Mouse (Mus musculus): ENCODE results near the gene Slc11a2. TPM values are rescaled to one million over a fixed set of nuclear protein-coding genes. Genes with fewer than 3 reads are reported as not detected.
"Not testable (repeated sequence)": the region's sequence is repeated elsewhere in the genome, so short reads cannot be mapped to it uniquely, and the experiment has no call there.

The Slc11a2 gene
- polyA plus RNA-seq, 1 experiment from 2014 or later, result 37.1 TPM

DNA sequence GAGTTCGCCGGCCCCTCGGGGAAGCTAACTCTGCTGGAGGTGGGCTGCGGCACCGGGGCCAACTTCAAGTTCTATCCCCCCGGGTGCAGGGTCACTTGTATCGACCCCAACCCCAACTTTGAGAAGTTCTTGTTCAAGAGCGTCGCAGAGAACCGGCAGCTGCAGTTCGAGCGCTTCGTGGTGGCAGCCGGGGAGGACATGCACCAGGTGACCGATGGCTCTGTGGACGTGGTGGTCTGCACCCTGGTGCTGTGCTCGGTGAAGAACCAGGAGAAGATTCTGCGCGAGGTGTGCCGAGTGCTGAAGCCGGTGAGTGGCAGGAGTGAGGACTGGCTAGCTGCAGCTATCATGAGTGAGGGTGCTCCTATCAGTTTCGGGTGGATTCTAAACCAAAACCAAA is 71.5 kb downstream of the Slc11a2 start:
- not testable (repeated sequence) for ATAC-seq (ENCODE audit: low read depth); H3K4me3 ChIP-seq (ENCODE audit: low read depth, low read length); H3K27me3 ChIP-seq (ENCODE audit: control insufficient read depth, insufficient read depth, low read depth, low read length); H3K9me3 ChIP-seq (replicated peaks; ENCODE audit: control insufficient read depth, low read length); H3K27ac ChIP-seq (ENCODE audit: low read length); H3K9ac ChIP-seq (ENCODE audit: low read depth, low read length); H3K36me3 ChIP-seq (ENCODE audit: control insufficient read depth, insufficient read depth); H3K4me1 ChIP-seq (ENCODE audit: control insufficient read depth, low read depth, low read length); H3K4me2 ChIP-seq (ENCODE audit: low read depth, low read length)
- WGBS (ENCODE audit: insufficient replicate concordance), result 81% methylated on average over 10 of the region's 22 CpGs

DNA sequence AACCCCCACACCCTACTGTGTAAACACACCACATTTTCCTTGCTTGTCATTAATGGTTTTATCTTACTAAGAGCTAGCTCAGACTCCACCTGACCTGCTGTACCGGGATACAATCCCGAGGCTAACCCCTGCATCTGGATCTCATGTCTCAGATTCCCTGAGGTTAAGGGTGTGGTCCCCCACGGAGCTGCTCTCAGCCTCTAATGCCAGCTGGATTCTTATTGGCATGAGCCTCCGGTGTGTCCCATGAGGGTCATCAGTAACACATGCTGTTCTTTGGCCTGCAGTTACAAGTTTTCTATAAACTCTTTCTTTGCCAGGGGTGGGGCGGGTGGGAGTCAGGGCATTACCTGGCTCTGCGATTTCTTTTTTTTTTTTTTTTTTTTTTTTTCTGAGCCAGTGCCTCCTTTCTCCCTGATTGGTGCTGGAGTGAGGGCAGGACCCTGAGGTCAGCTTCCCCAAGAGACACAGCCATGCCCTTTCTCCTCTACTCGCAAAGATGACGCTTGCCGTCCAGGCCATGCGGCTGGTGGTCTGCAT is 72.1 kb downstream of the Slc11a2 start, which contains the start of the genes Methig1 and Mettl7a2:
Gene Methig1 (plus strand): TSS at position 439 of the 540 bp plus-strand sequence.
Gene Mettl7a2 (plus strand): TSS at position 490 of the 540 bp plus-strand sequence.
- no peak within 1 kb of the TSS for H3K27ac ChIP-seq (ENCODE audit: low read length)
- no peaks in the 10 kb centered on the region; the same call in 1 of the 2 replicates for H3K4me1 ChIP-seq (ENCODE audit: control insufficient read depth, low read depth, low read length)
- WGBS (ENCODE audit: insufficient replicate concordance), result 77% methylated on average over 10 of the region's 10 CpGs
- no peaks in the 10 kb centered on the region for H3K9me3 ChIP-seq (replicated peaks; ENCODE audit: control insufficient read depth, low read length)
- no peak for ATAC-seq (ENCODE audit: low read depth)
- no peaks in the 10 kb centered on the region for H3K27me3 ChIP-seq (ENCODE audit: control insufficient read depth, insufficient read depth, low read depth, low read length)
- no peak within 1 kb of the TSS for H3K4me2 ChIP-seq (ENCODE audit: low read depth, low read length)
- H3K36me3 ChIP-seq (ENCODE audit: control insufficient read depth, insufficient read depth), result no peaks in the 10 kb centered on the region
- no peak within 1 kb of the TSS for H3K4me3 ChIP-seq (ENCODE audit: low read depth, low read length)
- no peak within 1 kb of the TSS for H3K9ac ChIP-seq (ENCODE audit: low read depth, low read length)

DNA sequence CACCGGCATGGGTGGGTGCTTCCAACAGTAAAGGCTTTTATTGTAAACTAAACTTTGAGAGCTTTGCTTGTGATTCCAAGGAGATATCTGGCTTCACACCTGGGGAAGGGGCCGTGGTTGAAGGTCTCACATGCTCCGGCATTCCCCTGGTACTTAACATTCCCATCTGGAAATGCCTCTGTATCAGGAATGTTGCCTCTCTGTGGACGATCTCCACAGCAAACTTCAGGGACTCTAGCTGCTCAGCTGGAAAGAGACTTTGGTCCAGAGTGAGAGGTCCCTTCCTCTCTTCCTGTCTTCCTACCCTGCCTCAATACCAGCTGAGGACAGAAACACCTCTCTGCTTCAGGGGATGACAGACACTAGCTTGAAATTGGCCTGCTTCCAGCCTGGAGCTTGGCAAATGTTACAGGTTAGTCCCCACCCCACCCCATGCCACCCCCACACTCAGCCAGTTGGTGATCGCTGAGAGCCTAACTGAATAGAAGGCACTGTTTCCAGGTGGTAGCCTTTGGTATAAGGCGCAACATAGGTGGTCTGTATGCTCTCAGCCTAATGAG is 73.3 kb downstream of the Slc11a2 start:
- Histone ChIP-seq H3K4me3 (ENCODE audit: low read depth, low read length) (no peak overlapping the region), H3K9me3 (replicated peaks; ENCODE audit: control insufficient read depth, low read length) (no peaks in the 10 kb centered on the region), H3K27me3 (ENCODE audit: control insufficient read depth, insufficient read depth, low read depth, low read length) (no peaks in the 10 kb centered on the region), H3K4me1 (ENCODE audit: control insufficient read depth, low read depth, low read length) (no peaks in the 10 kb centered on the region; the same call in 1 of the 2 replicates), H3K27ac (ENCODE audit: low read length) (no peak overlapping the region), H3K36me3 (ENCODE audit: control insufficient read depth, insufficient read depth) (no peaks in the 10 kb centered on the region), H3K9ac (ENCODE audit: low read depth, low read length) (no peak overlapping the region), H3K4me2 (ENCODE audit: low read depth, low read length) (no peak overlapping the region)
- 55% methylated on average over 6 of the region's 6 CpGs for WGBS (ENCODE audit: insufficient replicate concordance)
- no peak for ATAC-seq (ENCODE audit: low read depth)

DNA sequence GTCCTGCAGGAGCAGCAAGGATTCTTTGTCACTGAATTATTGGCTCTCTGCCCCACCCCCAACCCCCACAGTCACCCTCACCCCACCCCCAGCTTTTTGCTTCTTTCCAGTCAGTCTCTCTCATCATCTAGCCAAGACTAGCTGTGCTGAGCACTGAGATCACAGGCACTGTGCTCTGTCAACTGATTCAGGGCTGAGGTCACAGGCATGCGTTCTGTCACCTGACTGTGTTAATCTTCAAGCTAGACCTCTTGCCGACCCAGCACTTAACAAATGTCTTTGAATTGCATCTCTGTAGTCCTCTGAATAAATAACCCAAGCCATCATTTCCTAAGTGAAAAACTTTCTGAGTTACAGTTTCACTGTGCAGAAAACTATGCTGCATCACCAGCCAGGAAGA is 75.4 kb downstream of the Slc11a2 start:
- Histone ChIP-seq H3K9ac (ENCODE audit: low read depth, low read length) (no peak overlapping the region), H3K27me3 (ENCODE audit: control insufficient read depth, insufficient read depth, low read depth, low read length) (no peaks in the 10 kb centered on the region), H3K27ac (ENCODE audit: low read length) (no peak overlapping the region), H3K9me3 (replicated peaks; ENCODE audit: control insufficient read depth, low read length) (no peaks in the 10 kb centered on the region), H3K4me2 (ENCODE audit: low read depth, low read length) (no peak overlapping the region), H3K36me3 (ENCODE audit: control insufficient read depth, insufficient read depth) (no peaks in the 10 kb centered on the region), H3K4me1 (ENCODE audit: control insufficient read depth, low read depth, low read length) (no peaks in the 10 kb centered on the region; the same call in 1 of the 2 replicates), H3K4me3 (ENCODE audit: low read depth, low read length) (no peak overlapping the region)
- WGBS (ENCODE audit: insufficient replicate concordance), result 49% methylated on average over 2 of the region's 2 CpGs
- ATAC-seq (ENCODE audit: low read depth), result peak; percentile 31; the same call in 1 of the 2 replicates

DNA sequence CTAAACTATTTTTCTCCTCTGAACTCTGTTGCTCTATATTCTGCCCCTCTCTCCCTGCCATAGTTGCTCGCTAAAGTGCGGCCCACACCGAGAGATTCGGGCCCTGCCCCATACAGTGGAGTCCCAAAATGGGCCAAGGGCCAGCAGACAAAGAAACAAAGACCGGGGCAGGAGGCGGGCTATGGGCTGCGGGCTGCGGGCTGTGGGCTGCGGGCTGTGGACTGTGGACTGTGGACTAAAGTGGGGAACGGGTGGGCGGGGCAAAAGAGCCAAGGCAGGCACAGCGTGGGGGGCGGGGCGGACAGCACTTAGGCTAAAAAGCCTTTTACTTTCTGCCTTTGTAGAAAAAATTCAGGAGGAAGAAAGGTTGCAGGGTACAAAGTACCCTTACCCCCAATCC is 78.1 kb downstream of the Slc11a2 start:
- 56% methylated on average over 14 of the region's 14 CpGs for WGBS (ENCODE audit: insufficient replicate concordance)
- Histone ChIP-seq H3K9ac (ENCODE audit: low read depth, low read length) (no peak overlapping the region), H3K36me3 (ENCODE audit: control insufficient read depth, insufficient read depth) (no peaks in the 10 kb centered on the region), H3K9me3 (replicated peaks; ENCODE audit: control insufficient read depth, low read length) (no peaks in the 10 kb centered on the region), H3K27me3 (ENCODE audit: control insufficient read depth, insufficient read depth, low read depth, low read length) (no peaks in the 10 kb centered on the region), H3K4me2 (ENCODE audit: low read depth, low read length) (no peak overlapping the region), H3K4me3 (ENCODE audit: low read depth, low read length) (no peak overlapping the region), H3K4me1 (ENCODE audit: control insufficient read depth, low read depth, low read length) (no peaks in the 10 kb centered on the region; the same call in 1 of the 2 replicates), H3K27ac (ENCODE audit: low read length) (peak overlapping the region; percentile 5; the same call in 1 of the 2 replicates)
- peak; percentile 87 for ATAC-seq (ENCODE audit: low read depth)

DNA sequence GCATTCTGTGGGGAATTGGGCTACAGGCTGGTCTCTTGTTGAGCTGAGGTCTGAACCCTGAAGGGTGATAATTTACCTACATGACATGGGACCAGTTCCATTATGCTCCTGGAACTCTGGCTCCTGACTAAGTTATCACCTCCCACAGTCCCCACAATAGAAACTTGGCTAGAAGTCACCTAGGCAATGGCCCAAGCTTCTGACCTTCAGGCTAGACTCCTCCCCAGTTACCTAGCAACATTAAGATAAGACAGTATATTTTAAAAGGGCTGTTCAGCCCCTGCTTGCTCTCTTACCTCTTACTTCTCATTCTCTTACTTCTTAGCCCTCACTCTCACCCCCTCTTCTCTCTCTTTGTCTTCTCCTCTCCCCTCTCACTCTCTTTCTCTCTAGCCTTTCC is 79.4 kb downstream of the Slc11a2 start:
- no peaks in the 10 kb centered on the region for H3K27me3 ChIP-seq (ENCODE audit: control insufficient read depth, insufficient read depth, low read depth, low read length)
- H3K36me3 ChIP-seq (ENCODE audit: control insufficient read depth, insufficient read depth), result no peaks in the 10 kb centered on the region
- ATAC-seq (ENCODE audit: low read depth), result no peak
- no peak overlapping the region for H3K4me3 ChIP-seq (ENCODE audit: low read depth, low read length)
- no peak overlapping the region for H3K27ac ChIP-seq (ENCODE audit: low read length)
- no peak overlapping the region for H3K9ac ChIP-seq (ENCODE audit: low read depth, low read length)
- H3K4me2 ChIP-seq (ENCODE audit: low read depth, low read length), result no peak overlapping the region
- H3K4me1 ChIP-seq (ENCODE audit: control insufficient read depth, low read depth, low read length), result no peaks in the 10 kb centered on the region; the same call in 1 of the 2 replicates
- no peaks in the 10 kb centered on the region for H3K9me3 ChIP-seq (replicated peaks; ENCODE audit: control insufficient read depth, low read length)

DNA sequence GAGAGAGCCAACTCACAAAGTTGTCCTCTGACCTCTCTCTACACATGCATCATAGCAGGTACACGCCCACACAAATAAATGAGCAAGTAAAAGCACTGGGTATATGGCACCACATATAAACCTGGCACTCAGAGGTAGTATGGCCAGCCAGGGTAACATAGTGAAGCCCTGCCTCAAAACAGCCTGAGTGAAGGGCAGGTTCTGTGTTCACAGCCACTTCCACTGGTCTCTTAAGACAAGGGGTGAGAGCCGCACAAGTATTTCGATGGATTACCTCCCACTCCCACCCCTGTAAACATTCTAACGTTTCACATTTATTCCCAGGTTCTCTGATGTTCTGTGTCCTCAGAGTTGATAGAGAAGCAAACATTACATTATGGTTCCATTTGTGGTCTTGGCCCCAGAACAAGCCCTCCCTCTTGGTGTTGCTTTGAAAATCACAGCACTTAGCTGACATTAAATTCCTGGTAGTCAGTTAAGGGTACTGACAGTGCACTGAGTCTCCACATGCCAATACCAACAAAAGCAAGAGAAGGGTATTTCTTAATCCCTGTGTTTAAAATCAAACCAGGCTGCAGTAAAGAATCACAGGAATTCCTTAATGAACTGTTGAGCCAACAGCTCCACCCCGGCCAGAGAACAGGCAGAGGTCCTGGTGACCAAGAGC is 83.4 kb downstream of the Slc11a2 start:
- not testable (repeated sequence) for H3K4me1 ChIP-seq (ENCODE audit: control insufficient read depth, low read depth, low read length); H3K27ac ChIP-seq (ENCODE audit: low read length); H3K4me3 ChIP-seq (ENCODE audit: low read depth, low read length); H3K9me3 ChIP-seq (replicated peaks; ENCODE audit: control insufficient read depth, low read length); H3K27me3 ChIP-seq (ENCODE audit: control insufficient read depth, insufficient read depth, low read depth, low read length); H3K36me3 ChIP-seq (ENCODE audit: control insufficient read depth, insufficient read depth); ATAC-seq (ENCODE audit: low read depth); H3K4me2 ChIP-seq (ENCODE audit: low read depth, low read length); H3K9ac ChIP-seq (ENCODE audit: low read depth, low read length)
- 47% methylated on average over 4 of the region's 5 CpGs for WGBS (ENCODE audit: insufficient replicate concordance)

Data from liver, embryonic 16.5 days (tissue).